Comparison of ENCODE assay signal across 20 mouse cellular contexts in the genomic region with DNA sequence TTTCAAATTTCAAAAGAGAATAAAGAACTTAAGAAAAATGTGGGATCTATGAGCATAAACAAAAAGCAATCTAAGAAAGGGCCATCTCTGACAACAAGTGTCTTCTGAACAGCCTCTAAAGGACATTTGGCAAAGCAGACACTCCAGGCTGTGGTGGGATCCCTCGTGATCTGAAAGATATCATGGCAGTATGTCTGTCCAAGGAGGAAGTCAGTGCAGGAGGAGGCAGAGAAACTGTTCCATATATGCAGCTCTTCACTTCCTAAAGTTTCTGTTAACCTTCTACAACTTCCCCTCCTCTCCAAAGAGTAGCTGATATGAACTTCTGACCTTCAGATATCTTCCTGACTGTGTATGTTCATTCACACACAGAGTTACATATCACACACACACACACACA.
A peak's percentile ranks its signal among the peaks of the same experiment; 100 is the strongest.
DNase-seq lines count a peak whose midpoint lies in the region; ATAC-seq lines count a peak whose summit lies in the region.
"Had no signal": no experiment of that assay in that cellular context is flagged by ENCODE, and none has a peak within 500 bp of the region (broad histone marks: within the 10 kb centered on the region; RNA-seq: fewer than 3 reads in every experiment).

No protein-coding gene starts in this region.

- DNase-seq in MEL-GATA-1-ER (ENCODE audit: extremely low read depth, low read depth): peak; percentile 2
- DNase-seq in urinary bladder, postnatal 14 days (ENCODE audit: low spot score): no peak
- DNase-seq in frontal cortex, postnatal 10 days (ENCODE audit: low spot score in 2 of 2): no peak
- DNase-seq: adrenal gland, adult 8-10 months; adrenal gland, postnatal 25 days; cerebellum, adult 18-20 months; cerebellum, adult 9-10 months; cerebellum, postnatal 14 days; forebrain, postnatal 0 days; gastrocnemius, postnatal 10 days; gastrocnemius, postnatal 36 days; heart, adult 11 months; heart, postnatal 10 days; heart, postnatal 36 days had no signal

- ATAC-seq in common myeloid progenitor, adult 5-6 weeks (replicated peaks; ENCODE audit: low read depth, poor library complexity, severe bottlenecking): peak; percentile 79
- ATAC-seq in megakaryocyte, adult 5-6 weeks (ENCODE audit: poor library complexity, severe bottlenecking): peak; percentile 74
- no peak for ATAC-seq in CD4-positive, CD25-positive, alpha-beta regulatory T cell, adult 4 months
- ATAC-seq: forebrain, embryonic 14.5 days; forebrain, postnatal 0 days; hindbrain, embryonic 16.5 days; intestine, embryonic 15.5 days had no signal
